Mouse (Mus musculus): ENCODE data around the gene Nmur1.

Gene Nmur1

DNA sequence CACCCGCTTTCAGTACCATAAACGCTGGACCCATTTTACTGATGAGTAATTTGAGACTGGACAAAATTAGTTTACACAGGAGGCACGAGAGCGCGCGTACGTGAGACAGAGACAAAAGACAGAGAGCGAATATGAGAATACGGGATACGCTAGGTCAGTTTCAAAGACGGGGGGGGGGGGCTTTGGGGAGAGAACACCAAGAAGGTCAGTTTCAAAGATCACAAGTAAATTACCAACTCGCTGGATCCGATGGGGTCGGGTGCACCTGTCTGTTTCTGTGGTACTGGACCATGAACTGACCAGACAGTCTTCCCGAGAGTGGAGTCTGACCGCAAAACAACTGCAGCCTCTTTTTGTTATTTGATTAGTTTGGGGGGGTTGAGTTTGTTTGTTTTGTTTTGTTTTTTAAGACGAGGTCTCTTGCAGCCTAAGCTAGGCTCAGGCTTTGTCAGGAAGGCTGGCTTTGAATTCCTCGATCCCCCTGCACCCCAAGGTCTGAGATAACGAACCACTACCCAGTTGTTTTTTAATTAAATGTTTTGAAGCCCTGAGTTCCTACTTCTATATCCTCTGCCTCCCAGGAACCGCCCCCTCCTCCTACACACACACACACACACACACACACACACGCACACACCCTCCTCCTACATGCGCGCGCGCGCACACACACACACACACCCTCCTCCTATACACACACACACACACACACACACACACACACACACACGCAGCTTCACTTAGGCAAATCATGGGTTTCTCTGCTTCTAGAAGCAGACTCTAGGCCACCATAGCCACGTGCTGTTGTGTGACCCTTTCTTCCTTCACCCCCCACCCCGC is 15.1 kb upstream of the Nmur1 start:
- peak; percentile 42 to 53 for DNase-seq (ENCODE audit: low spot score in 2 of 2)

DNA sequence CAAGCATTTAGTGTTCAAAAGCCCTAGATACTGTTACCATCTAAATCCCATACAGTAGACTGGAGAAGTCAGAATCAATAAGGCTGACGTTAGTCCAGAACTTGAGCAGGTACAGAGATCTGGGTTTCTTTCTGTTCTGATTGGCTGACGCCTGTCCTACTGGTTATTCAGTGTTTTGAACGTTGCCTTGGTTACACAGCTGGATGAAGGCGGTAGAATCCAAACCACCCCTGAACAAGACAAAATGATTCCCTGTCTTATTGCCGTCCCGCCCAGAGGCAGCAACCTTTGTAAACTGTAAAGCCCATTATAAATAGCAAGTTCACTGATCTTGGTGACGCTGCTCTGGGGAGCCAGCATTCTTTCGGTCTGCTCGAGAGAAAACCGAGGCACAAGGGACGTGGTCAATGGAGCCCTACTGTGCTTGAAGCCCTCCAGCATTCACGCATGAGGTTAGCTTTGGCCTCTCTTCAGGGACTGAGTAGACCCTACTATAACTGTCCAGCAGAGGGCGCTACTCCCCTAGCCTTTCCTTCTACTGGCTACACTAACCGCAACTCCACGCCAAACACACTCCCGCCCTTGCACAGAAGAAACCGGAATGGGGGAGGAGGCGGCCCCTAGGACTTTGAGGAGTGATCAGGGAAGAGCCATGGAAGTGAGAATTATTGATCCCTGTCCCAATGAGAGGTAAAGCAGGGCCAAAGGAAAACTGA is 14.3 kb upstream of the Nmur1 start:
- DNase-seq (ENCODE audit: low spot score in 2 of 2): peak; percentile 95 to 97

DNA sequence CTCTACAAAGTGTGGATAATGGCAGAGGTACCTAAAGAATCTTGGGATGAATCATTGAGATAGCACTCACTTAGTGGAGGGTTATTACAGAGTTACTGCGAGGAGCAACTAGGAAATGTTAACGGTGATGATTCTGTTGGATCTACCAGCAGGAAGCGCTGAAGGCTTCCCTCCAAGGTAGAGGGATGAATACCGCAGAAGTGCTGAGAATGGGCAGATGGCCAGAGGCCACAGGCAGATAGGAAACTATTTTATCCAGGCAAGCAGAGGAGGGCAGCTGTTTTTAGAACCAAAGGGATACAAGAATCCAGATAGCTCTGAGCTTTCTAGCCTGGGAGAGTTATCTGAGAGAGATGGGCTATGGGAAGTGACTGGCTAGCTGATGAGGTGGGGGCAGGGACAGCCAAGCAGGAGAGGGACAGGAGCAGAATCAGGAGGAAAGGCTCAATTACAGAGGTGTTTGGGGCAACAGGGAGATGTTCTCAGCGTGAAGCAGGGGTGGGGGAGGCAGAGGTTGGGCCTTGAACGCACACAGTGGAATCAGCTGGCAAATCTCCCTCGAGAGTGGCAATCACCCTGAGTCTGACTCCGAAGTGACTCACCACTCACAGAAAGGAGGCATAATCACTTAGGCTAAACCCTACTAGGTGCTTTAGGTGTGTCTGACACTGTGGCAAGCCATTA is 13.6 kb upstream of the Nmur1 start:
- DNase-seq (ENCODE audit: low spot score in 2 of 2): no peak

DNA sequence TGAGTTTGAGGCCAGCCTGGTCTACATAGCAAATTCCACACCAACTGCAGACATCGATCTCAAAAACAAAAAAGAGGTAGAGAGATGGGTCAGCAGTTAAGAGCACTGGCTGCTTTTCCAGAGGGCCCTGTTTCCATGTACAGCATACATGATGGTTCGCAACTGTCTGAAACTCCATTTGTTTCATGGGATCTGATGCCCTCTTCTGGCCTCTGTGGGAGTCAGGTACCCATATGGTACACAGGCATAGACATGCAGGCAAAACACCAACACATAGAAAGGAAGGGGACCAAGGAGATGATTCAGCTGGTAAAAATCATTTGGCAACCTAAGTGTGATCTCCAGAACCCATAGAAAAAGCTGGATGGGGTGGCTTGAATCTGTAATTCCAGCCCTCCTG is 12.5 kb upstream of the Nmur1 start:
- no peak for DNase-seq (ENCODE audit: low spot score in 2 of 2)

DNA sequence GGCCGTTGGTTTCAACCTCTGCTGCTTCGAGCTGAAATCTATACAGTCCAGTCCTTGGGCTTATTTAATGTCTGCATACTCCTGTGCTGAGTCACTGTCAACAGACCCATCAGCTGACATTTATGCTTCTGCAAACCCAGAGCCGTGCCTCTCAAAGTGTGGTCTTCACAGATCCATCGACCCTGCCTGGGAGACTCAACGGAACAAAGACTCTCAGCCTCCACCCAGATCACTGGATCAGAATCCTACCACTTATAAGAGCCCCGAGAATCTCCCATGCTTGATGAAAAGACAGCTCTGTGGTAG is 11.9 kb upstream of the Nmur1 start:
- DNase-seq (ENCODE audit: low spot score in 2 of 2): no peak

DNA sequence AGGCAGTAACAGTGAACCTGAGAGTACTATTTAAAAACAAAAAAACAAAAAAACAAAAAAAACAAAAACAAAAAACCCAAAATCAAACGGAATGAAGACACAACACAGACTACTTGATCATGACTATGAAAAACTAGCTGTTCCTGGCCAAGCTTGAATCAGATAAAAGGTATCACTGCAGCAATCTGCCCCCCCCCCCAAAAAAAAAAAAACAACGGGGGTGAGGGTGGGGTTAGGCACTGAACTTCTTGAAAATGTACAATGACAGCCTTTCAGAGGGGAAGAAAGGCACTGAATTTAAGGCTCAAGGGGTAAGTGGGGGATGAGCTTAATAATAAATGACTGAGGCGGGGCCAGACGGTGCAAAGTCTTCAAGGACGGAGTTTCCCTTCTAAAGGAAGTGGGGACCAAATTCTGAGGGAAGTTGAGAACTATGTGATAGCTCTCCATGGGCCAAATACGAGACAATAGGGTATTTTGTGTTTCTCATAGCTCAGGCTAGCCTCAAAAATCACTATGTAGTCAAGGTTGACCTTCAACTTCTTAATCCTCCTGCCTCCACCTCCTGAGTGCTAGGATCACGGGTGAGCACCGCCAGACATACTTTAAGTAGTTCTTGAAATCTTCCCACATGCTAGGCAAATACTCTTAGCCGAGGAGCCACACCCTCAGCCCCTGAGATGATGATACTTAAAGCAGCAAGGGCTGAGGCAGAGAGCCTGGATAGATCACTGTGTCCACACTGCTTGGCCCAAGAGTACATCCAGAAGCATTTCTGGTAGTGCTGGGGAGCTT is 11.4 kb upstream of the Nmur1 start:
- DNase-seq (ENCODE audit: low spot score in 2 of 2): no peak

DNA sequence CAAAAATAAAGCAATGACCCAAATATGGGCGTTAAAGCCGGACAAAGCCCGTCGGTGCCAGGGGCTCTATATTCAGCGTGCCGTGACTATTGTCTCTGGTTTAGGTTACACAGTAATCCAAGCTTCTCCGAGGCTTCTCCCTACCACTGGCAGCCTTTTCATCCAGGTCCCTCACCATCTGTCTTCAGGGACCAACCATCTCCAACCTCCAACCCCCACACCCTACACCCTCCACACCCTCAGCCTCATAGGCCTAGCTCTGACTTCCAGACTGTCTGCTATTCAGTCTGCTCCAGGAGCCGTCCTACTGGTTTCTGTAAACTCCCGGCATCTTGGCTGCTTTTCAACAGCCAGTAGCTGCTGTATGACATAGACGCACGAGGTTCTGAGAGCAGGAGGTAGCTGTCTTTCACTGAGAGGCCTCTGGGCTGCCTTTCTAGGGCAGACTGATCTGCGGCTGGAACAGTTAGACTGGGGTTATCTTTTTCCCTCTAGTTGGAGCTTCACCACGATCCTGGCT is 9.3 kb upstream of the Nmur1 start:
- peak; percentile 64 to 79 for DNase-seq (ENCODE audit: low spot score in 2 of 2)

DNA sequence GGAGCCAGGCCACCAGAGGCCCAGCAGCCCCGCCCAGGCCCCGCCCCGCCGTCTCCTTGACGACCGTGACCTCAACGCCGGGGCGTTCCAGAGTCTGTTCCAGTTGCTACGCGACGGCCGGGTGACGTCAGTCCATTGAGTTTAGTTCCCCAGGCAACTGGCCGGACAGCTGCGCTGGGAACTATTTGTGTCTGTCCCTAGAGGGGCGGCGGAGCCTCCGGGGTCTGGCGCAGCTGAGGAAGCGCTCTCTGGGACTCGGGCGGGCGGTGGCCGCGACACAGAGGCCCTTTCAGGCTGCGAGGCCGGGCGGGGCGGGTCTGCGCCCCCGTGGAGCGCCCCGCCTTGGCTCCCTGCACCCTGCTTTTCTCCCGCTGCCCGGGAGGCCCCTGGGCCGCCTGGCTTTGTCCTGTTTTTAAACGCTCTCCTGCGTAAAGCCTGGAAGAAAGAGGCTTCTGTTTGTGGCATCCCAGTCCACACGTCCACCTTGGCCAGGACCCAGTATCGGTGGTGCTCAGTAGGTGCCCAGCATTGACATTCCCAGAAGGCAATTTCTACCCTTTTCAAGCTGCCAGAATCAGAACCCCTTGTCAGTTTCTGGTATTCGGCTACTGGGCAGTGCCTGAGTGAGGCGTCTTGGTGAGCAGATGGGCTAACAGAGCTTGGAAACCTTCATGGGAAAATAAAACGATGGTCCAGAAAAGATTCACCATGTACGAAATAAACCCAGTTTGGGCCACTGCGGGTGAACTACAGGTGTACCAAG is 8.6 kb upstream of the Nmur1 start:
- peak; percentile 99 to 100 for DNase-seq (ENCODE audit: low spot score in 2 of 2)

DNA sequence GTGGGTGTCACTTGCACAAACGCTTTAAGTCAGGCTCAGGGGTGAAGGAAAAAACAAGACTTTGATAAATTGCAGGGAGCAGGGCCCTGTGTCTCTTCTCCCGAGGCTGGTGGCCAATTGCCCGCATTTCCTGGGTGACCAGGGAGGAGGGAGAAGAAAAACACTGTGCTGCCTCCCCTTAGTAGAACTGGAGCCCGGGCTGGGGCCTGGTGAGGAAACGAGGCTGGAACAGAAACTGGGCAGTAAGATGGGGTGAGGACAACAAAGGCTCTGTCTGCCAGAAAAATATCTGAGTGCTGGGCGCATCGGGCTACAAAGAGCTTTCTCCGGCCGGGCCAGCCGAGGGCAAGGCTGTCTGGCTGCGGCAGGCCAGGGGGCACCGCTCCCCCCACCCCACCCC is 8.0 kb upstream of the Nmur1 start:
- DNase-seq (ENCODE audit: low spot score in 2 of 2): peak in 1 of 2 experiments; percentile 60

DNA sequence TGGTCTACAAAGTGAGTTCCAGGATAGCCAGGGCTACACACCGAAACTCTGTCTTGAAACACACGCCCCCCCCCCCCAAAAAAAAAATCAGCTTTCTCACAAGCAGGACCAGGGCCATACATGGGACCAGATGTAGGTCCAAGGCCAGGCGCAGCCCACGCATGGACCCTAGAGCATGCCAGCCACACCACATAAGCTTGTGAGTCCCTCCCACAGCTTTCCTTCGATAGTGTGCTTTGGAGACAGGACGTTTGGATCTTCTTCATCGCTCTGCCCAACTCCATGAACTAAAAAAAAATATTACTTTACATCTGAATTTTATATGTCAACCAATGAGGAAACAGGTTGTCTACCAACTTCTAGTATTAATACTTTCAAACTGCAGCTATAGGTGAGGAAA is 7.3 kb upstream of the Nmur1 start:
- DNase-seq (ENCODE audit: low spot score in 2 of 2): no peak

DNA sequence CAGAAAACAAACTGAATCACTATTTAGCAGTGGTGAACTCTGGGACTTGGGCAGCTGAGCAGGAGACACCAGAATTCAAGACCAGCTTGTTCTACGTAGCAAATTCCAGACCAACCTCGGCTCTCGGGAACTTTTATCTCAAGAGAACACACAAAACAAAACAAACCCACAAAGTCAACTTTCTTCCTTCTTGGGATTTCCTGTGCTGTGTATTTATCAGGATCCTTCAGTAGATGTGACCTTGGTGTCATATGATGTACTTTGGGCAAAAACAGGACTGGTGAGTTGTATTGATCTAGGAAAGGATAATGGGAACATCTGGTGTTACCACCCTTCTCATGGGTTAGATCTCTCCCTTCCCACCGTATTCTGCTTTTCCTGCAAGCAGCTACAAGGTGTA is 6.8 kb upstream of the Nmur1 start:
- DNase-seq (ENCODE audit: low spot score in 2 of 2): no peak

DNA sequence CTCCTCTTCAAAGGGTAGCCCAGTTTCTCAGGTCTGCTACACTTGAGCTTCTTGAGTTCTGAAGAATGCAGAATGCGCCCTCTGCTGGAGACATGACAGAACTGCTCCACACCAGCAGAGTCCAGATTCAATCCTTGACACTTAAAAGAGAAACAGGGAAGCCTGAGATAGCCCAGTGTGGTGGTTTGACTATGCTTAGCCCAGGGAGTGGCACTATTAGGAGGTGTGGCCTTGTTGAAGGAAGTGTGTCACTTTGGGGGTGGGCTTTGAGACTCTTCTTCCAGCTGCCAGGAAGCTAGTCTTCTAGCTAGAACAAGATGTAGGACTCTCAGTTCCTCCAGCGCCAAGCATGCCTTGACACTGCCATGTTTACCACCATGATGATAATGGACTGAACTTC is 4.0 kb upstream of the Nmur1 start:
- DNase-seq (ENCODE audit: low spot score in 2 of 2): peak; percentile 86

DNA sequence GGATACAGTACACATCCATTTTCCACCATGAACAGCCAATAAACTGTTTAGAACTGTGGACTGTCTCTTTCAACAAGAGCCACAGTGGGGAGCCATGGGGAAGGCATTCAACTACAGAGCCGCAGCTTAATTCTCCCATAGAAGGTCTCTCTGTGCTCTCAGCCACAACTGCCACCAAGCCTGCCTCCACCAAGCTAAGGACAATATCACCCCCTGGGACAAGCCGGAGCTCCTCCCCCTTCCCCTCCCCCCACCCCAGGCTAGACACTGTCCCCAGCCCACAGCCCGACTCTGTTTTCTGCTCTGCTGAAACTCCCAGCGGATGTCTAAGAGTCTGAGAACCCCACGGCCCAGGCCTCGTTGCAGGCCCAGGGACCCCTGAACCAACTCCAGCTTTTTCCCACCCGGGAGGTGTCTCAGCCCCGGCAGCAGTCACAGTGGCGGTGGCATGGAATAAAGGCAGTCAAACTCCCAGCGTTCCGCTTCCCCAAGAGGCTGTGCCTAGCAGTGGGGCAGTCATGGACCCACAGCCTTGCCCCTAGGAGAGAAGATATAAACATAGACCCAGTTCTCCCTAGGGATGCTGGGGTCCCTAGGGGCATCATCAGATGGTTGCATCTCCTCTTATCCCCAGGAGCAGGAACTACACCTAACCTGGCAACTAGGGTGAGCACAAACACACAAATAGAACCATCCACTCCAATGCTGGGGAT is 1.0 kb downstream of the Nmur1 start:
- DNase-seq (ENCODE audit: low spot score in 2 of 2): no peak

DNA sequence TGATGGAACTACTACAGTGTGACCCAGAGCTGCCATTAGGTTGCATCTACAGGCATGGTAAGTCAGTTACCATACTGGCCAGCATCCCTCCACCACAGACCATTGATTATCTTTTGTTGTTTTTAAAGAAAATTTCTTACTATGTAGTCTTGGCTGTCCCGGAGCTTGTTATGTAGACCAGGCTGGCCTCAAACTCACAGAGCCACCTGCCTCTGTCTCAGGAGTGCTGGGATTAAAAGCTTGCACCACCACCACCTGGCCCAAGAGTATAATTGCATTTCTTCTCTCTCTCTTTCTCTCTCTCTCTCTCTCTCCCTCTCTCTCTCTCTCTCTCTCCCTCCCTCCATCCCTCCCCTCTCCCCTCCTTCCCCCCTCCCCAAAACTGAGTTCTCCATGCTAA is 1.7 kb downstream of the Nmur1 start:
- DNase-seq (ENCODE audit: low spot score in 2 of 2): no peak

DNA sequence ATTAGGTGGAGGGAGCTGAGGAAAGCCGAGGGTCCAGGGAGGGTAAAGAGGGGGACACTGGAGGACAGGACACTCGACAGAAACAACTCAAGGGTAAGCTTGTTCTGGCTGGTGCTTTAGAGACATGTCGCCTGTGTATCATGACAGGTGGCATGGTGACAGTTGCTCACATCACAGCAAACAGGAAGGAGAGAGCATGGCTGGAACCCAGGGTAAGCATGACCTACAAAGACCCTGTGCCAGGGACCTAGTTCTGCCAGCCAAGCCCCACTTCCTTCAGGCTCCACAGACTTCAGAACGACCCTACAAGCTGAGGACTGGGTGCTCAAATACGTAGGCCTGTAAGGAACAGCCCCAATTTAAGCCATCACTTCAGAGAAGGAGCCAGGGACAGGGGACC is 2.1 kb downstream of the Nmur1 start:
- no peak for DNase-seq (ENCODE audit: low spot score in 2 of 2)

DNA sequence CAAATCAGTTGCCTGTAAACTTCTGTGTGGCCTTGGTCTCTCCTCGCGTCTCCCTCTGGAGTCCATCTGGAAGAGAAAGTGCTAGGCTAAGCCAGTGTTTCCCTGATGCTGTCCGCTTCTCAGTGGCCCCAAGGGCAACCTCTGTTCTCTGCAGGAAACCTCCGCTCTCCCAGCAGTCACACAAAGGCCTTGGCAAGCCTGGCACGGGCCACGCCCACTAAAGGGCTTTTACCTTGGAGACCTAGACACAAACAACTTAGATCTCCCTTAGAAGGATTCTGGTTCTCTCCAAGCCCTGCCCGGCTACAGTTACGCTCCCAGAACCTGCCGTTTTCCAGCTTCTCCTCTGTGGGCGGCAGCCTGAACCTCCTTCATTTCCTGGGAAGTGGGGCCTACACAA is 5.0 kb downstream of the Nmur1 start:
- no peak for DNase-seq (ENCODE audit: low spot score in 2 of 2)

DNA sequence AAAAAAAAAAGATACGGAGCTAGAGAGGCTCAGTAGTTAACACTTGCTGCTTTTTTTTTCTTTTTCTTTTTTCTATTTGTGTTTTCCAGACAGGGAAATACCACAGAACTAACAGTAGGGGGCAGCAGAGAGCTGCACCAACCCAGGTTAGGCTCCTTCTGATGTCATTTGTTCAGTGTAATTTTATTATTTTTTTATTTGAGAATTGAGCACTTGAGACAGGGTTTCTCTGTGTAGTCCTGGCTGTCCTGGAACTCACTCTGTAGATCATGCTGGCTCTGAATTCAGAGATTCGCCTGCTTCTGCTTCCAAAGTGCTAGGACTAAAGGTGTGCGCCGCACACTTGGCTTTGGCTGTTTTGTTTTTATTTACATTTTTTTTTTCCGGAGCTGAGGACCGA is 9.7 kb downstream of the Nmur1 start:
- no peak for DNase-seq (ENCODE audit: low spot score in 2 of 2)

DNA sequence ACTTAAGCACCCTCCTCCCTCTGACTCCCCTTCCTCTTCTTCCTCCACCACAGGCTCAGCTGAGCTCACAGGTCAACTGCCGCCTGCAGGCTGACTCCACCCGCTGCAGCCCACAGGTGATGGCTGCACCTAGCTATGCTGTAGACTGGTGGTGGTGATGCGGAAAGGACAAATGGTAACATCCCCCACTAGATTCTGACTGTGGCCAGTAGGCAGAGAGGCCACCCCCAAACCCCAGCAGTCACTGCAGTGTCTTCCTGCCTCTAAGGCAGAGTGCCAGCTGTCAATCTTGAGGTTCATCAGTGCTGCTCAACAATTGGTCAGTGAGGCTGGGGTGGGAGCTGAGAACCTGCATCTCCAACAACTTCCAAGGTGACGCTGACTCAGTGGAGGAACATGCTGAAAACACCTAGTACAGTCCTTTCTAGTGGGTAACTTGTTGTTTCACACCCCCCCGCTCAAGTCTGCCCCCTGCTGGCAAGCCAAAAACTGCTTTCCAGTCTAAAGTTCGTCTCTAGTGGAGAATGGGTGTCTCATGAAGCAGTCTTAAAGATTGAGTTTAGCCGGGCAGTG is 10.3 kb downstream of the Nmur1 start:
- no peak for DNase-seq (ENCODE audit: low spot score in 2 of 2)

DNA sequence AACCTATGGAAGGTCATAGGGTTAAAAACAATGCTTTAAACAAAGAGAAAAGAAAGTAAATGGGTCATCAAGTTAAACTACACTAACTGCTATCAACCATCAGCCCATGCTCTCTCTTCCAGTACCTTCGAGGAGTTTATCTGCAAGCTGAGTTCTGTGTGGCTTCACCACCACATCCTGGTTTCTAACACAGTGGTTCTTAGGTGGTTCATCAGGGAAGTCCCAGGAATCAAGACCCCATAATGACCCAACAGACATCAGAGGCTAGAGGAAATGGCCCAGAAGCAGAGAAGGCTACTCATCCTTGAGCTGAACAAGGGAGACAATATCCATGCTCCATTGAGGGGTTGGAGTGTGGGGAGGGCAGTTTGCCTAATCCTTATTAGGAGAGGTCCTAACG is 10.9 kb downstream of the Nmur1 start:
- DNase-seq (ENCODE audit: low spot score in 2 of 2): no peak

DNA sequence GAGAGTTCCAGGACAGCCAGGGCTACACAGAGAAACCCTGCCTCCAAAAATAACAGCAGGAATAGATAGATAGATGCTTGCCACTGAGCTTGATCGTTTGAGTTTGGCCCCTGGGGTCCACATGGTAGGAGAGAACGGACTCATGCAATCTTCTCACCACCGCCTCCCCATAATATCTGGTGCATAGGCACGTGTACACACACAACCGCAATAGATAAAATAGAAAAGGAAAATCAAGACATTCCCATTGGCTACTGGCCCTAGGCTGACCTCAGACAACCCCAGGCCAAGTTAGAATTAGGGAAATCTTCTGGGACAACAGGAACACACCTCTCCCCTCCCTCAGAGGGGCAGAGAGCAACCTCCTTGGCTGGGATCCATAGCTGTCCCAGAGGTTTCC is 11.3 kb downstream of the Nmur1 start:
- DNase-seq (ENCODE audit: low spot score in 2 of 2): no peak
